In the genomic region with DNA sequence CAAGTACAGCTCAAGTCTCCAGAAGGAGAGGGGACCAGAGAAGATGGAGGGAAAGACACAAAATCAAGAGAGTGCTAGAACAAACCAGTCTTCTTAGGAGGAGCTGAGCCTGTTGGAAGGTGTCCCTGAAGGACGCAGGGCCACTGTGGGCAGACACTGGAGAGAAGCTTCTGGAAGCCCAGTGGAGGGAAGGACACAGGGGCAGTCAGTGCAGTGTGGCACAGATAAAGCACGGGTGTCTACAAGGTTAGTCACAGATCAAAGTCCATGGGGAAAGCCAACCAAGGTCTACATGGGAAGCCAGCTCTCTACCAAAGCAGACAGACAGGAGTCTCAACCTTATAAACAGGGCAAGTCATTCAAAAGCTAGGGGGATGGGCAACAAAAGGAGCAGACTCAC, we compare ENCODE assay signal across 27 mouse cellular contexts. TPM values are rescaled to one million over a fixed set of nuclear protein-coding genes. Genes with fewer than 3 reads are reported as not detected.
DNase-seq lines count a peak whose midpoint lies in the region; ATAC-seq and TF ChIP-seq lines count a peak whose summit lies in the region.
"Had no signal": no experiment of that assay in that cellular context is flagged by ENCODE, and none has a peak within 500 bp of the region (broad histone marks: within the 10 kb centered on the region; RNA-seq: fewer than 3 reads in every experiment).

No protein-coding gene starts in this region.

- no peak for TF ChIP-seq CTCF in kidney, adult 2 months (conservative IDR thresholded peaks at IDR 0.05; ENCODE audit: insufficient read depth, insufficient read length, low read depth, low read length)
- TF ChIP-seq CTCF in stomach, postnatal 0 days (IDR thresholded peaks at IDR 0.05; ENCODE audit: low read depth) = no peak

- H3K9me3 ChIP-seq in intestine, embryonic 16.5 days (ENCODE audit: control insufficient read depth, low read length) = no peaks in the 10 kb centered on the region
- no peaks in the 10 kb centered on the region for H3K9me3 ChIP-seq in stomach, postnatal 0 days (ENCODE audit: control insufficient read depth, low read length)
- H3K9me3 ChIP-seq: forebrain, embryonic 13.5 days; hindbrain, embryonic 13.5 days; megakaryocyte, embryonic 14.5 days had no signal

- H3K9ac ChIP-seq in intestine, embryonic 16.5 days (ENCODE audit: low read depth, low read length) = no peak overlapping the region
- H3K9ac ChIP-seq in stomach, postnatal 0 days (ENCODE audit: low read length) = no peak overlapping the region
- H3K9ac ChIP-seq: forebrain, embryonic 13.5 days; hindbrain, embryonic 13.5 days had no signal

- no peak overlapping the region for H3K27ac ChIP-seq in kidney, adult 2 months (ENCODE audit: insufficient read depth, low read depth, low read length)
- no peak overlapping the region for H3K27ac ChIP-seq in intestine, embryonic 16.5 days (ENCODE audit: low read length)
- H3K27ac ChIP-seq in stomach, postnatal 0 days (replicated peaks) = no peak overlapping the region
- H3K27ac ChIP-seq: forebrain, embryonic 13.5 days; hindbrain, embryonic 13.5 days had no signal

- ATAC-seq in intestine, embryonic 16.5 days = peak; percentile 85
- ATAC-seq in stomach, postnatal 0 days (ENCODE audit: low FRiP score, low TSS enrichment) = peak; percentile 90
- ATAC-seq: forebrain, embryonic 13.5 days; lung, postnatal 0 days; Patski had no signal

- DNase-seq in kidney, adult 2 months = peak; percentile 17
- DNase-seq in kidney, postnatal 4 days = no peak
- DNase-seq in adrenal gland, postnatal 10 days = peak; percentile 34
- peak; percentile 34 for DNase-seq in stomach, postnatal 0 days (ENCODE audit: low spot score)
- DNase-seq in frontal cortex, postnatal 10 days (ENCODE audit: low spot score in 2 of 2) = no peak
- no peak for DNase-seq in right cerebral cortex, adult 18-20 months
- DNase-seq: cerebellum, adult 18-20 months; cerebellum, postnatal 14 days; gastrocnemius, postnatal 25 days; heart, adult 18-20 months; heart, postnatal 4 days; kidney, adult 18-20 months; kidney, postnatal 36 days; layer of hippocampus, postnatal 36 days; left cerebral cortex, postnatal 4 days; lung, postnatal 4 days; midbrain, embryonic 14.5 days; thymus, adult 2 months; thymus, postnatal 36 days had no signal

- peaks cover 4% of the 10 kb centered on the region for H3K36me3 ChIP-seq in kidney, adult 2 months (ENCODE audit: control insufficient read depth, insufficient read depth, low read length)
- peaks cover 7% of the 10 kb centered on the region; the same call in 1 of the 2 replicates for H3K36me3 ChIP-seq in intestine, embryonic 16.5 days (ENCODE audit: control insufficient read depth, insufficient read depth, low read length)
- peaks cover 3% of the 10 kb centered on the region; the same call in 1 of the 2 replicates for H3K36me3 ChIP-seq in stomach, postnatal 0 days (ENCODE audit: control insufficient read depth, insufficient read depth, low read length)

- no peak for TF ChIP-seq POLR2A in kidney, adult 2 months (IDR thresholded peaks at IDR 0.05; ENCODE audit: low read depth, low read length)

- no peak overlapping the region for H3K4me2 ChIP-seq in intestine, embryonic 16.5 days (ENCODE audit: low read depth, low read length)
- no peak overlapping the region for H3K4me2 ChIP-seq in stomach, postnatal 0 days (replicated peaks; ENCODE audit: low read depth)
- H3K4me2 ChIP-seq: forebrain, embryonic 13.5 days; heart, embryonic 11.5 days; hindbrain, embryonic 13.5 days had no signal

- WGBS in kidney, adult 2 months = 70% methylated on average over 2 of the region's 2 CpGs
- WGBS in intestine, embryonic 16.5 days = 72% methylated on average over 2 of the region's 2 CpGs
- 78% methylated on average over 2 of the region's 2 CpGs for WGBS in stomach, postnatal 0 days

- no peak for TF ChIP-seq EP300 in stomach, postnatal 0 days (optimal IDR thresholded peaks at IDR 0.05)

- no peak overlapping the region for H3K4me3 ChIP-seq in kidney, adult 2 months (ENCODE audit: insufficient read depth, low read depth, low read length)
- H3K4me3 ChIP-seq in intestine, embryonic 16.5 days (ENCODE audit: low read length) = no peak overlapping the region
- no peak overlapping the region for H3K4me3 ChIP-seq in stomach, postnatal 0 days (ENCODE audit: low read depth, low read length)
- H3K4me3 ChIP-seq: forebrain, embryonic 13.5 days; hindbrain, embryonic 13.5 days; megakaryocyte, embryonic 14.5 days had no signal

- no peaks in the 10 kb centered on the region for H3K27me3 ChIP-seq in kidney, adult 2 months (replicated peaks; ENCODE audit: control insufficient read depth, insufficient read depth, low read length)
- H3K27me3 ChIP-seq in intestine, embryonic 16.5 days (replicated peaks; ENCODE audit: control insufficient read depth, insufficient read depth, low read length) = no peaks in the 10 kb centered on the region
- H3K27me3 ChIP-seq in stomach, postnatal 0 days (ENCODE audit: control insufficient read depth, insufficient read depth, low read length) = no peaks in the 10 kb centered on the region
- H3K27me3 ChIP-seq: forebrain, embryonic 13.5 days; hindbrain, embryonic 13.5 days; megakaryocyte, embryonic 14.5 days; Patski had no signal

- H3K4me1 ChIP-seq in kidney, adult 2 months (ENCODE audit: control insufficient read depth, insufficient read depth, low read length) = 0 out of 2 replicates have a peak, but pooled peaks cover under 1% of the 10 kb centered on the region
- H3K4me1 ChIP-seq in intestine, embryonic 16.5 days (ENCODE audit: control insufficient read depth, insufficient read depth, low read length) = peaks cover 5% of the 10 kb centered on the region; the same call in 1 of the 2 replicates
- H3K4me1 ChIP-seq in stomach, postnatal 0 days (replicated peaks; ENCODE audit: control insufficient read depth, insufficient read depth) = no peaks in the 10 kb centered on the region
- H3K4me1 ChIP-seq: forebrain, embryonic 13.5 days; hindbrain, embryonic 13.5 days had no signal

RNA-seq across cellular contexts. Expression of a gene that starts 26.7 kb away (rescaled TPM):
- polyA plus RNA-seq in kidney, adult 2 months (2012; rRNA removed) = 64.6 and 73.6 TPM in 2 replicates
- total RNA-seq in adrenal gland, postnatal 10 days (2021) = 100 to 1,000 TPM; 163 to 176 TPM
- polyA plus RNA-seq in intestine, embryonic 16.5 days (2015; fragmentation: Nextera tagmentation; extraction: Ambion mirVana) = 358 and 374 TPM in 2 replicates
- 276 and 278 TPM in 2 replicates for polyA plus RNA-seq in stomach, postnatal 0 days (2015; fragmentation: Nextera tagmentation; extraction: Ambion mirVana)

RNA-seq across cellular contexts. Expression of a gene that starts 28.7 kb away (rescaled TPM):
- polyA plus RNA-seq in kidney, adult 2 months (2012; rRNA removed) = 0.74 and 0.92 TPM in 2 replicates
- under 1 TPM; 0.39 to 0.66 TPM for total RNA-seq in adrenal gland, postnatal 10 days (2021)
- 3.0 and 3.1 TPM in 2 replicates for polyA plus RNA-seq in intestine, embryonic 16.5 days (2015; fragmentation: Nextera tagmentation; extraction: Ambion mirVana)
- polyA plus RNA-seq in stomach, postnatal 0 days (2015; fragmentation: Nextera tagmentation; extraction: Ambion mirVana) = 1.8 and 2.1 TPM in 2 replicates
- total RNA-seq: monocyte, adult 5-6 weeks had no signal
- polyA plus RNA-seq: heart, embryonic 11.5 days had no signal

RNA-seq across cellular contexts. Expression of a gene that starts 31.3 kb away (rescaled TPM):
- polyA plus RNA-seq in kidney, adult 2 months (2012; rRNA removed) = 7.5 and 8.5 TPM in 2 replicates
- total RNA-seq in adrenal gland, postnatal 10 days (2021) = 1 to 10 TPM; 3.9 to 6.7 TPM
- 41.0 and 41.5 TPM in 2 replicates for polyA plus RNA-seq in intestine, embryonic 16.5 days (2015; fragmentation: Nextera tagmentation; extraction: Ambion mirVana)
- 19.8 and 21.3 TPM in 2 replicates for polyA plus RNA-seq in stomach, postnatal 0 days (2015; fragmentation: Nextera tagmentation; extraction: Ambion mirVana)

RNA-seq across cellular contexts. Expression of a gene that starts 32.6 kb away (rescaled TPM):
- polyA plus RNA-seq in kidney, adult 2 months (2012; rRNA removed) = 0.05 and 0.08 TPM in 2 replicates
- under 1 TPM in 1 of 2 experiments, not detected in 1; 0.06 TPM for total RNA-seq in adrenal gland, postnatal 10 days (2021)
- 0.48 and 0.49 TPM in 2 replicates for polyA plus RNA-seq in intestine, embryonic 16.5 days (2015; fragmentation: Nextera tagmentation; extraction: Ambion mirVana)
- 0.18 TPM in 2 replicates for polyA plus RNA-seq in stomach, postnatal 0 days (2015; fragmentation: Nextera tagmentation; extraction: Ambion mirVana)
- total RNA-seq: gastrocnemius, postnatal 25 days had no signal
- polyA plus RNA-seq: lung, postnatal 0 days had no signal

RNA-seq across cellular contexts. Expression of a gene that starts 43.6 kb away (rescaled TPM):
- polyA plus RNA-seq in kidney, adult 2 months (2012; rRNA removed) = 22.8 and 25.2 TPM in 2 replicates
- 10 to 100 TPM; 15.6 to 21.7 TPM for total RNA-seq in adrenal gland, postnatal 10 days (2021)
- 173 and 203 TPM in 2 replicates for polyA plus RNA-seq in intestine, embryonic 16.5 days (2015; fragmentation: Nextera tagmentation; extraction: Ambion mirVana)
- polyA plus RNA-seq in stomach, postnatal 0 days (2015; fragmentation: Nextera tagmentation; extraction: Ambion mirVana) = 170 and 176 TPM in 2 replicates

Comparison
In these comparisons a context has a peak if more than half of its experiments do, and no peak if none do; other contexts are left out.
1. DNase-seq: peak in kidney, adult 2 months (single experiment), adrenal gland, postnatal 10 days (single experiment) and stomach, postnatal 0 days (single experiment); none in kidney, postnatal 4 days (0 of 2), frontal cortex, postnatal 10 days (0 of 2) and right cerebral cortex, adult 18-20 months (single experiment).